Mouse (Mus musculus) retina, postnatal 1 day (tissue): ENCODE measurements around the gene Brwd1.
A peak's percentile ranks its signal among the peaks of the same experiment; 100 is the strongest.
"Not testable (repeated sequence)": the region's sequence is repeated elsewhere in the genome, so short reads cannot be mapped to it uniquely, and the experiment has no call there.

Experiments
- DNase-seq: peaks from one replicate; pipeline ENCODE4 v3.0.0-alpha.2; 2012

The Brwd1 gene

GRCm38 (mm10) chr16:95964427-95965023 lies 117.8 kb downstream of the Brwd1 start:
- peak; percentile 66 for DNase-seq

DNA sequence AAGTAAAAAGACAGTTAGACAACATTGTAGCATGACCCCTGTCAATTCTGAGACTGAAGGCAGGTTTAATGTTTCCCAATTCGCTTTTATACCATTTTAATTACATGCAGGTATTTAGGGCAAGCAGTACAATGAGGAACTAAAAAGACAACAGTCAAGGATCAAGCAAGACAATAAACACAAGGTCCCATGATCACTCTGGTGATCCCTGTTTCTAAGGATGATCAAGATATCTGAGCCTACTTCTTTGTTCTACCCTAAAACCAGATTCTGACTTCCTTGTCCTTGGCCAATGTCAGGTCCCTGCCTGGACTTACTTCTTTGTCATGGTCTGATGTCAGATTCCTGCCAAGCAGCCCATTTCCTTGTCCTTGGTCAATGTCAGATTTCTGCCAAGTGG lies 120.8 kb downstream of the Brwd1 start:
- DNase-seq: not testable (repeated sequence)

DNA sequence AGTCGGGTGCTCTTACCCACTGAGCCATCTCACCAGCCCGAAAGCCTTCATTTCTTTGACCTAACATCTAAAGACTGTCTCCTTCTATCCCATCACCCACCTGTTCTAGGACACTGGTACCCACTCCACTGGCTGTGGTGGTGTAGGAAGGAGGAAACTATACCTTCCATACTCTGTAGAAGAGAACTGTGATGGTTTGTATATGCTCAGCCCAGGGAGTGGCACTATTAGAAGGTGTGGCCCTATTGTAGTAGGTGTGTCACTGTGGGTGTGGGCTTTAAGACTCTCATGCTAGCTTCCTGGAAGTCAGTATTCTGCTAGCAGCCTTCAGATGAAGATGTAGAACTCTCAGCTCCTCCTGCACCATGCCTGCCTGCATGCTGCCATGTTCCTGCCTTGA lies 121.6 kb downstream of the Brwd1 start:
- DNase-seq: not testable (repeated sequence)

- no peak for DNase-seq
Observed at GRCm38 (mm10) chr16:95958080-95958479, 124.2 kb downstream of the Brwd1 start.

- DNase-seq: no peak
Observed at GRCm38 (mm10) chr16:95956618-95957017, 125.7 kb downstream of the Brwd1 start.

GRCm38 (mm10) chr16:95955716-95956346 lies 126.5 kb downstream of the Brwd1 start:
- no peak for DNase-seq

GRCm38 (mm10) chr16:95954341-95954740 lies 128.0 kb downstream of the Brwd1 start:
- DNase-seq: no peak

- DNase-seq: no peak
Observed at GRCm38 (mm10) chr16:95953159-95953650, 129.1 kb downstream of the Brwd1 start.

GRCm38 (mm10) chr16:95951471-95951870 lies 130.9 kb downstream of the Brwd1 start:
- no peak for DNase-seq

DNA sequence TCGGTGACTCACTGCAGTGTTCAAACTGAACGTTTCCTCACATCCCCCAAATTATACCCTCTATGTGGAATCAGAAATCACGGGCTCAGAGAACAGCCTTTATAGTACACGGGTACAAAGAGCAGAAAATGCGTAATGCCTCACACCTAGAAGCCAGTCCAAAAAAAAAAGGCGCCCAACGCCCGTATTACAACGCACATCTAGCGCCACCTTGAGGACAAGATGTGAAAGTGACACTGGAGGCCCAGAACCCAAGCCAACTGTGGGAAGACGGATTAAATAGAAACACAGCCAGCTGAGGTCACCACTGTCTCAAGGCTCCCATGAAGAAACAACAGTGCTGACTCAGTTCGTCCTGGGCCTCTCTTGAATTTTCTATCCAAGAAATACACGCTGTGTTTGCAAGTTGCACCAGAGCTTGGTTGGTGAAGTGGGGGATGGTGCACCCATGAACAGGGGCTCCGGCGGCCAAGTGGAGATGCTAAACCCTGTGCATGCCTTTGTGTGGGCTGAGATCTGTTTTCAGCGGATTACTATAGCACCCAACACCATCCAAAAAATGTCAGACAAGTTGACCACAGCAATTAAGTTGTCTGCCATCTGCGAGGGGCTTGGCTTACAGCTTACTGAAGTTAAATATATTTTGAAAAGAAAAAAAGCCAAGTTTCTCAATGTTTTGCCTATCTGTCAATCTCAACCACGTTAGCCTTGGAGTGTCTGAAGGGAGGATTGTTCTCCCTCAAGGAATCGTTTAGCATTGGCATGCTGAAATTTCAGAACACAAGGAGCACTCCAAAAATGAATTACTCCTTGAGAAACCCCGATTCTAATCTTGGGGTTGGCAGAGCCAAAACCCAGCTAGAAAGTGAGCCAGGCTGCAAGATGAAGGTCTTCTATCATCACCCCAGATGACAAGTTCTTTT lies 136.7 kb downstream of the Brwd1 start:
- peak; percentile 80 for DNase-seq

- no peak for DNase-seq
Observed at GRCm38 (mm10) chr16:95943186-95943585, 139.1 kb downstream of the Brwd1 start.
